Mouse (Mus musculus): Measurements from ENCODE around the gene Cadps.

DNA sequence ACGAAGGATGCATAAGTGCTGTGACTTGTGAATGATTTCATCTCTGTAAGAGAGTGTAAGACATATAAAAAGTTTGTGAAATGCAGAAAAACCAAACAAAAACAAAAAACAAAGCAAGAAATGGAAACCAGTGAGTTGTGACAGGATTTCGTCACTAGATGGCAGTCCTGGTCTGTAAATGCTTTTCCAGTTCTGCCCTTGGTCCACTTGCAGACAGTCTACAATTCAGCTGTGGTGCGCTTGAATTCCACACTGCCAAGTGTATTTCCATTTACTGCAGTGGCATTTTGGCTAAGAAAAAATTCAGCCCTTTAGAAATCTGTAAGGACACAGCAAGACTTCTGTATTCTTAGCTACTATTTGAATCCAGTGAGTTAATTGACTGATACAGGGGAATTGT, 247.8 kb downstream of the Cadps start:
- TF ChIP-seq CTCF (IDR thresholded peaks at IDR 0.05) (peak; percentile 78), EP300 (IDR thresholded peaks at IDR 0.05; ENCODE audit: insufficient read depth, low read depth, low read length) (no peak)

All from heart, adult 2 months (tissue).